Mouse (Mus musculus) kidney, postnatal 4 days (tissue): ENCODE measurements around the gene Tep1.
A peak's percentile ranks its signal among the peaks of the same experiment; 100 is the strongest.
"Not testable (repeated sequence)": the region's sequence is repeated elsewhere in the genome, so short reads cannot be mapped to it uniquely, and the experiment has no call there.

Experiments
- DNase-seq, 2 experiments: peaks; one replicate each; pipeline ENCODE4 v3.0.0; 2021; ENCODE audit warnings: mixed read lengths in 2 of 2

Tep1 gene

DNA sequence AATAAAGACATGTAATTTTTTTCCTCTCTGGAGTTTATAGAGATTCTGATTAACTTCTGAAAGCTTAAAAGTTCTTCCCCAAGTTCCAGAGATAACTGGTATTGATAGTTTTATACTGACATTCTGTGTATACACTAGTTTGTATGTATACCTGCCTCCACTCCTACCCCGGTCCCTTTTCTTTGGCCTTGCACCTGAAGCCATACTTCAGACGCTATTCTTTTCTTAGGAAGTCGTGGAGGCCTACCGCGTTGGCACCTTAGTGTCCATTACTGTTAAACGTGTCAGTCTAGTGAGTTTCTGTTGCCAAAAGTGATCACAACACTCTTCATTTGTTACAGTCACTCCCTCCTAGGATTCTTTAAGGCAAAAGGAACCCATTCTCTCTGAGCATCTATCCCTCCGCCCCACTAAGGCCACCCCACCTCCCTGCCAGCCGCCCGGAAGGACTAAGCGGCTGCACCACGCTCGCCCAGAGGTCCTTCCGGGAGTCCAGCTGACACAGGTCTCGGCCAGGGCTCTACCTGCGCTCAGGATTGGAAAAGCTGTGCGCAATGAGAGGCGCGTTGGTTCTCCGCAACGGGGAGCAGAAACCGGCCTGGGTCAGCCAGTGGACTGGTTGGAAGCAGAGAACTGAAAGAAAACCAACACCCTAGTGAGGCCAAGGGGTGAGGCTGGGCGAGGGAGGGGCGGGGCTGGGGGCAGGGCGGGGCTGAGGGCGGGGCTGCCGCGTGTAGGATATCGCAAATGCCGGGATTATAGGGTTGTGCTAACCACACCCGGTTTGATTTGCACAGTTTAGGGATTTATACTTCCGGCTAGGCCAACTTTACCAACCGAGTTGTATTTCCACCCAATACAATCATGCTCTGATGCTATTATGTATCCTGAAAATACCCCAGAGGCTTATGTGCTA is at the start of gene Tep1:
Gene Tep1, minus strand, starts transcription at position 672 of the 916 bp plus-strand sequence.
- peak; percentile 75 to 88 for DNase-seq

- DNase-seq = no peak
Observed at GRCm38 (mm10) chr14:50911356-50911755, 41.0 kb upstream of the Tep1 start.

GRCm38 (mm10) chr14:50908126-50908525 is 37.8 kb upstream of the Tep1 start:
- DNase-seq = no peak

DNA sequence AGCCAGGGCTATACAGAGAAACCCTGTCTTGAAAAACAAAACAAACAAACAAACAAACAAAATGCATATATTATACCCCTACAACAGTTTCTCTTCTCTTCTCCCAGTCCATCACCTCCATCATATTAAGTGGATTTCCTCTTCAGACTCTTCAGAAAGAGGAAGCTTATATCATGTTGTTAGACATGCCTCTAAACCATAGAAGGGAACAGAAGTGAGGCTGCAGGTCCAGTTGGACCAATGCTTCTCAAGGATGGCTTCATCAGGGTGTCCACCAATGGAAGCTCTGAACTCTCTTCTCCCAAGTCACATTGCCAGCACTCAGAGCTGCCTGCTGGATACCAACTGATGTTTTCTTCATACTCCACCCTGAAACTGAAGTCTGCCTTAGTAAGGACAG is 35.0 kb upstream of the Tep1 start:
- DNase-seq = not testable (repeated sequence)

DNA sequence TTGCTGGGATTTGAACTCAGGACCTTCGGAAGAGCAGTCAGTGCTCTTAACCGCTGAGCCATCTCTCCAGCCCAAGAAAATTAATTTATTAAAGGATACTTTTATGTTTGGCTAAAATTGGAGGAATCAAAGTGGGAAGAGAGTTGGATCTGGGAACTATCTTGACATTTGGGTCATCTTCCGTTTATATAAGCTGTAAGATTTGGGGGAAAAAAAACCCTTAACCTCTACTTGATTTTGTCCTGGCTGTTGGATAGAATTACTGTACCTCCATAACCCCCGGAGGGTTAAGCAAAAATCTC is 34.4 kb upstream of the Tep1 start:
- DNase-seq = no peak

DNA sequence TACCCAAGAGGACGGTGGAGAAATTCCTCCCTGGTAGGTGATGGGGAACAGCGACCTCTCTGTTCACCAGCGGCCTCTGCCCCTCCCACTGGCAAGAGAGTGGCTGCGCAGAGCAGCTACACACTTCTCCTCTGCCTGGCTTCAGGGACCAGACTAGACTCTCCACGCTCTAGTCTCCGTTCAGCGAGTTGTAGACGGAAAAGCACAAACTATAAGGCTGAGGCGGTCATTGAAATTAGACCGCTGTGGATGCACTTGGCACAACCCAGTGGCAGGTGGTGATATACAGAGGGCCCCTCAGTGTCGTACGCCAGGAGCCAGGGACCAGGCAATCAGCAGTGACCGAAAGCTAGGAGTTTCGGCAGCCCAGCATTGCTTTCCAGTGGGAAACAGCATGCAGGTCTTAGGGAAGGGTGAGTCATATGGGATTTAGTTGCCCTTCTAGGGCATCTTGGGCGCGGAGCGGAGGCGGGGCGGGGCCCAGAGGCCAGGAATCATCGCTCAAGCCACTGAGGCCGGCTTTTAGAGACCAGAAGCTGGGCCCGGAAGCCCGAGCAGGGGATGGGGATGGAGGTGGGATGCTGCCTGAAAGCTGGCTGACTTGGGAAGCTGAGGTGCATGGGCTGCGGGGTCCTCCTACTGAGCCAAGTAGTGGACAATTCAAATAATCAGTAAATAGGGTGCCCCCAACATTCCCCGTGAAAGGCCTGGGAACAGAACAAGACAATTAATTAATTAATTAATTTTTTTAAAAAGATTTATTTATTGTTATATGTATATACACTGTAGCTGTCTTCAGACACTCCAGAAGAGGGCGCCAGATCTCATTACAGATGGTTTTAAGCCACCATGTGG is 33.8 kb upstream of the Tep1 start:
- DNase-seq = peak; percentile 41 to 60

DNA sequence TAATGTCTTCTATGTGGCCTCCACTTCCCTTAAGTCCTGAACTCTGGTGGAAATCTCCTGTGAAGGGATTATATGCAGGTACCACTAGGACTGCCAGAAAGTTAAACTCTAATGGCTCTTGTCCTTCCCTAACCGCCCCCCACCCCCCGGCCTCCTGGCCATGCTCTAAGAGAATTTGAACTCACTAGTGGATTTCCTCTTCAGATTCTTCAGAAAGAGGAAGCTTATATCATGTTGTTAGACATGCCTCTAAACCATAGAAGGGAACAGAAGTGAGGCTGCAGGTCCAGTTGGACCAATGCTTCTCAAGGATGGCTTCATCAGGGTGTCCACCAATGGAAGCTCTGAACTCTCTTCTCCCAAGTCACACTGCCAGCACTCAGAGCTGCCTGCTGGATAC is 27.6 kb upstream of the Tep1 start:
- not testable (repeated sequence) for DNase-seq

DNA sequence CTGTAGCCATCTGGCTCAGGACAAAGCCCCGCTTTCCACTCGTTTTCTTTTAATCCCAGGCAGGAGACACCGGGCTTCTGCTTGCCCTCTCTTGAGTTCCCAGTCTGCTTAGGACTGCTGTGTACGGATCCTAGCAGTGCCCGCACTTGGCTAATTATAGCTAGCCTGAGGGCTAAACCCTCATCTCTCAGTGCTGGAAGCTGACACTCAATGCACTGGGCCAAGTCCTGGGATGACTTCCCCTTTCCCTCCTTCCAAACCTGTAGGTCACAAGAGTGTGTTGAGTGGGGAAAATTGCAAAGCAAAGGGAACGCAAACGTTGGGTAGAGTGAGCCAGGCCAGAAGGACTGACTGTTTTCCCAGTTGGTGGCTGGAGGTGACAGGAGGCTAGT is 27.0 kb upstream of the Tep1 start, which contains the start of gene Klhl33:
Gene Klhl33, minus strand, starts transcription at position 134 of the 392 bp plus-strand sequence.
- DNase-seq = no peak

DNA sequence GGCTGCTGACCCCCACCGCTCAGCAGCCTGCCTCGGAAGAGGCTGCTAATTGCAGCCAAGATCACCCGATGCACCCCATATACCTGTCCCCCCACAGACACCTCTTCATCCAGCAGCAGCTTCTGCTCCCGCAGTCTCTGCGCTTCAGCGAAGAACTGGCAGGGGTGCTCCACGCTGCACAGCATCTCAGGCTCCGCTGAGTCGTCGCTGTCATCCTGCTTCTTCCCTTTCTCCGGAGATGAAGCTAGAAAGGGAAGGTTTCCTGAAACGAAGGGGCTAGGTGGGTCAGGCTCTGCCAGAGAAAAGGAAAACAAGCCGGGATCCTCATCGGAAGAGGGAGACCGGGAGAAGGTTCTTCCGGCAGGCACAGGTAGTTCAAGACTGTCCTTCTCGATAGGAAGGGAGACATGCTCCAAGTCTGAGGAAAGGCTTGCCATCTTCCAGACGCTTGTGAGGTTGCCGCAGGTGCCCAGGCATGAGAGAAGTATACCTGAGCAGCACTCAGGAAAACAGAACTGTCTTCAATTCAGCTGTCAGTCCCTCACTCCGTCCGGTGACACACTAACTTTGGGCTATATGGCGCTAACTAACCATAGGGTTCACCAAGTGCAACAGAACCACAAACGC is 26.5 kb upstream of the Tep1 start:
- DNase-seq = peak; percentile 21 to 47

- peak; percentile 36 to 56 for DNase-seq
Observed at GRCm38 (mm10) chr14:50895985-50896746, 25.8 kb upstream of the Tep1 start.

DNA sequence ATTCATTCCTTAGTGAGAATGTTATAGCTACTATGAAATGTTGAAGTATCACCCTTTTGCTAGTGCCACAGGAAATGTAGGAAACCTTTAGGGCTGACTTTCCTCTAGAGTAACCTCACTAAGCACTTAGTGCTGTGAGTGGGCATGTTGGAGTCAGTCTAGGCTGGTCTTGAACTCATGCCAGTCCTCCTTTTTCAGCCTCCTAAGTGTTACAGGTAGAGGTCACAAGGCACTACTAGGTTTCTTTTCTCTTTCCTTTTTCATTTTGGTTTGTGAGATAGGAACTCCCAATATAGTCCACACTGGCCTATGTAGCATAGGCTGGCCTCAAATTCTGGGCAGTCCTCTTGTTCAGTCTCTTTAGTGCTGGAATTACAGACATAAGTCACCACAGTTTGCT is 25.0 kb upstream of the Tep1 start:
- DNase-seq = no peak

DNA sequence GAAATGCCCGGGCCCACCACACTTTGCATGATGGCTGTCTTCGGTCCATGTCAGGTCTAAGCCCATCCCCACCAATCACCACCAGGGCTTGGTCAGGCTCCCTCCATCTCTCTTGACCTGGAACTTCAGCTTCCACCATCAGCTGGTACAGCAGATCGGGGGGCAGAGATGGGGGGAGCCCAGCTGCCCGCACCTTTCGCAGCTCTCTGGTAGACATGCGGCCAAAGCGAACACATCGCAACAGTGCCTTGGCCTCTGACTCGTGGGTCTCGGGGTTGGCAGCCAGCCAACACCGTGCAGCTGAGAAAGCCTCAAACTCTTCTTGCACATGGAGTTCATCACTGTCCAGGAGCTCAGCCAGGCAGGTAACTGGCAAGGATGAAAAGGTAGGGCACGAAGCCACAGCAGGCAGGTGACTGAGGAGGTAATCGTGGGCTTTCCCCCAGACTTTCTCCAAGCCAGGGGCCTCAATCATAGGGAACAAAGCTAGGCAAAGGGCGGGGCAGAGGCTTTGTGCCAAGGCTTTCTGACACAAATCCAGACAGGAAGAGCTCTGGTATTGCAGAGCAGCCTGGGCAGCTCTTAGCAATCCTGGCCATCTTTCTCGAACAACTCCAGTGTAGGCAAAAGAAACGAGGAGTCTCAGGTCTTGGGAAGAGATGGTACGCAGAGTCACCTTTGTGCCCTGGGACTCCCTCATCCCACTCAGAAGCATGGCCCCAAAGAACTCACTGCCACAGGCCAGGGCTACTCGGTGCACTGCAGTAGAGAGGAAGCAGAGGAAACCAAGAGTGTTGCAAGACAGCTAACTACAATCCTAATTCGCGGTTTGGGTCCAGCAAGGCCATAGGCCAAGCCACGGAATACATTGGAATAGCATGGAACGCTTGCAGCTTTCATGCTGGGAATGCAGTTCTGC is 22.4 kb upstream of the Tep1 start:
- DNase-seq = peak in 1 of 2 experiments; percentile 9

DNA sequence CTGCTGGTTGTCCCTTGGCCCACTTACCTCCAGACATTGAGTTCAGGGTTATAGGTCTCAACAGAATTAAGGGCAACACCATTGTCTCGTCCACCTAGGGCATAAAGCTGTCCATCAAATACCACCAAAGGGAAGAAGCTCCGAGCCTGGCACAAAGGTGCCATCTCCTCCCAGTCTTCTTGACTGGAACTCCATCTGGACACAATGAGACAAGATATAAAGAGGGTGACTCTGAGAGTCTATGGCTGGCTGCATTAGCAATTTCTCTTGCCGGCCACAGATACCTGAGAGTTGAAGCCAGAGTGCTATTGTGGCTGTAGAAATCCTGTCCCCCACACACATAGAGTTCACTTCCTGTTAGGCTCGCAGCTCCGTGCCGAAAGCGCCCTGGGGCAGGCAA is 21.7 kb upstream of the Tep1 start:
- no peak for DNase-seq

- no peak for DNase-seq
Observed at GRCm38 (mm10) chr14:50891621-50892020, 21.3 kb upstream of the Tep1 start.

- no peak for DNase-seq
Observed at GRCm38 (mm10) chr14:50876236-50876950, 6.0 kb upstream of the Tep1 start.

- no peak for DNase-seq
Observed at GRCm38 (mm10) chr14:50875591-50876230, 5.4 kb upstream of the Tep1 start.

DNA sequence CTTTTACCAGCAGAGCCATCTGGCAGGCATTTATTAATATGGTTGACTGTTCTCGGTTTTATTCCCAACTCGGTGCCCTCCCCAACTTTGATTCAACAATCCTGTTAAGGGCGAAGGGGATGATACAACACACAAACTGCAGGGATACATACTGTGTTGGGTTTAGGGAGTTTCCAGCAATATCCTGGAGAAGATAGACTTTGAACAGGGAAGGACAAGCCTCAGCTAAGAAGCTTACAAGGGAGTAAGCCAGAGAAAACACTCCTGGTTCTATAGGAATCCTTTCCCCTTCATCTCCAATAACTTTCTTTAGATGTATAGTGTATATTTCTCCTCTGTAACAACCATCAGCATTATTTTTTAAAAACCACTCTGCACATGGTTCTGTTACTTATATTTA is 4.8 kb upstream of the Tep1 start:
- no peak for DNase-seq

- no peak for DNase-seq
Observed at GRCm38 (mm10) chr14:50871284-50871683, 924 bp upstream of the Tep1 start.

GRCm38 (mm10) chr14:50870805-50871143 is 414 bp upstream of the Tep1 start:
- DNase-seq = no peak

DNA sequence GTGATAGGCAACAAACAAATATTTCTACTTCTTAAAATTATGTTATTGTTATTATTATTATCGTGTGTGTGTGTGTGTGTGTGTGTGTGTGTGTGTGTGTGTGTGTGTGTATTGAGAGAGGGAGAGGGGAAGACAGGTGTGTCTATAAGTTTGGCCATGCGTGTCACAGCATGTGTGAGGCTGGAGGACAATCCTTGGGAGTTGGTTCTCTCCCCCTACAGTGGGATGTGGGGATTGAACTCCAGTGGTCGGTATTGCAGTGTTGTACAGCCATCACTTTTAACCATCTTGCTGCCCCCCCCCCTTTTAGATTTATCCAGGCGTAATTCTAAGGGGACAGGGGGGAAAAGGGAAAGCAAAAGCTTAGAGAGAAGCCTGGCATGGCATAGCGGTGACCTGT is 1.7 kb downstream of the Tep1 start:
- no peak for DNase-seq
